Mouse (Mus musculus) G1E (cell line): ENCODE measurements around the gene Lrrc8a.

Source experiments
- CTCF ChIP-seq: IDR thresholded peaks from 2 replicates; pipeline ENCODE4 v1.5.1; 2012; ENCODE audit warnings: low read depth, low read length, inconsistent platforms, mixed read lengths
- GATA1 ChIP-seq: IDR thresholded peaks from 2 replicates; pipeline ENCODE4 v1.6.1; 2012; ENCODE audit warnings: borderline replicate concordance, low read length, inconsistent platforms, mixed read lengths
- GATA2 ChIP-seq: IDR thresholded peaks from 2 replicates; pipeline ENCODE4 v1.6.1; 2012; ENCODE audit warnings: low read depth, low read length, inconsistent platforms, borderline replicate concordance
- POLR2AphosphoS5 ChIP-seq: IDR thresholded peaks from 2 replicates; pipeline ENCODE4 v1.6.1; 2012; ENCODE audit warnings: low read depth, low read length, inconsistent platforms; ENCODE audit not compliant: insufficient replicate concordance
- TAL1 ChIP-seq: conservative IDR thresholded peaks from 2 replicates; pipeline ENCODE4 v1.6.1; 2012; ENCODE audit warnings: low read depth, low read length, inconsistent platforms, mixed read lengths

DNA sequence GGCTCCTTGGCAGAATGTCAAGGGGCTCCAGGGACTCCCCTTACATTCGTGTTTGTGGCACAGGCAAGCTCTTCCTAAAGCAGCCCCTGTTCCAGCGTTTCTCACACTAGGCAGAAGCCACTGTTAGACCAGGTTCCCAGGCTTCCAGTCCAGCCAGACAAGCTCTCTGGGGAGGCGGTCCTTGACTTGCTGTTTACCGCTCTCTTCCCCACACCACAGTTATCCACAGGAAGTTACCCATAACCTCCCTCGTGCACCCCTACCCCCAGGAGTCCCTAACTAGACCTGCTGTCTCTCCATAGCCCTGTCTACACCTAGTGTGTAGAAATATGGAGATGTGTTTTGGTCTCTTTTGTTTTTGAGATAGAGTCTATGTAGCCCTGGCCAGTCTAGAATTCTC is 16.3 kb downstream of the Lrrc8a start:
- no peak for TF ChIP-seq POLR2AphosphoS5
- TF ChIP-seq CTCF, result no peak
- no peak for TF ChIP-seq TAL1
- TF ChIP-seq GATA1, result no peak
- no peak for TF ChIP-seq GATA2
